Comparison of ENCODE assay signal across 17 mouse cellular contexts in the genomic region with DNA sequence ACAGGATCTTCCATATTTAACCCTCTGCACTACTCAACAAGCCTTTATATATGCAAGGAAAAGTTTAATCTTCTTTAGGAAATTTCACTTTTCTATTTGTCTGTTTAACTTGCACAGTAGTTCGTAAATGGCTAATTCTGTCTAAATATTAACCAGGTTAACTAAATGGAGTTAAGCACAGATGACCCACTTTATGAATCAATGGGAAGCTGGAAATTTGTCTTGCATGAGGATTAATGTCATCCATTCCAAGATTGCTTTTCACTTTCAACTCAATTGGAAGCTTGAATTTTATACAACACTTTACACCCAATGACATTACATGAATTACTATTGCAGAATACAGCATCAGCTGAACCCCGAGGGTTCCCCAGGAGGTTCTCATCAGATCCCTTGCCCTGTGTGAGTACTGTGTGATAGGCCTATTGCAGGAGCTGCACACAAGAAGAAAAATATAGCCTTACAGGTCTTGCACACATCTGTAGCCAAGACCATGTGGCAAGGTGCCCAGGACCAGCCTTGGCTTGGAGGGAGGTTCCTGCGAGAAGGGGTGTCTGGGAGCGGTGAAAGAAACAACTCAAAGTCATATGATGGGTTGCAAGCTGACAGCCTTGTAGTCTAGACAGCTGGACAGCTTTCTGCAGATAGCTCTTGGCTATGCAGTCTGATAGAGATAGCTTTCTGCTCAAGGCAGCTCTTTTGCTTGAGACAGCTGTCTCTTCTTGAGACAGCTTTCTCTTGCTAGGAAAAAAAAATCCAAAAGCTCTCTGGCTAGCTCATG. TPM values are rescaled to one million over a fixed set of nuclear protein-coding genes. Genes with fewer than 3 reads are reported as not detected.
DNase-seq lines count a peak whose midpoint lies in the region; ATAC-seq lines count a peak whose summit lies in the region.
"Had no signal": no experiment of that assay in that cellular context is flagged by ENCODE, and none has a peak within 500 bp of the region (broad histone marks: within the 10 kb centered on the region; RNA-seq: fewer than 3 reads in every experiment).

No protein-coding gene starts in this region.

- H3K4me2 ChIP-seq in midbrain, embryonic 11.5 days, result no peak overlapping the region

- H3K27me3 ChIP-seq in midbrain, embryonic 11.5 days (ENCODE audit: control insufficient read depth, insufficient read depth, low read length), result no peaks in the 10 kb centered on the region

- DNase-seq in kidney, postnatal 4 days, result peak; percentile 21 to 29
- no peak for DNase-seq in kidney, adult 8-10 months
- DNase-seq in adrenal gland, postnatal 14 days, result peak; percentile 55
- DNase-seq in heart, adult 9 months (ENCODE audit: low spot score in 2 of 2), result peak; percentile 20 to 34
- peak; percentile 12 for DNase-seq in lung, postnatal 36 days
- DNase-seq in midbrain, embryonic 11.5 days (ENCODE audit: low spot score, missing footprints), result no peak
- DNase-seq in thymus, postnatal 25 days, result no peak
- DNase-seq: kidney, adult 11 months; thymus, postnatal 14 days had no signal

- no peaks in the 10 kb centered on the region for H3K4me1 ChIP-seq in midbrain, embryonic 11.5 days (ENCODE audit: control insufficient read depth, insufficient read depth, low read length)
- H3K4me1 ChIP-seq: forebrain, embryonic 10.5 days had no signal

- H3K9ac ChIP-seq in midbrain, embryonic 11.5 days (ENCODE audit: low read length), result no peak overlapping the region

- WGBS in midbrain, embryonic 11.5 days, result 91% methylated on average over 4 of the region's 4 CpGs

- no peaks in the 10 kb centered on the region for H3K36me3 ChIP-seq in midbrain, embryonic 11.5 days (ENCODE audit: control insufficient read depth, insufficient read depth, low read length)
- H3K36me3 ChIP-seq: forebrain, embryonic 10.5 days had no signal

- ATAC-seq in midbrain, embryonic 11.5 days (ENCODE audit: low FRiP score), result no peak

- H3K4me3 ChIP-seq in midbrain, embryonic 11.5 days (ENCODE audit: low read depth, low read length), result no peak overlapping the region
- H3K4me3 ChIP-seq: forebrain, embryonic 10.5 days; left cerebral cortex, adult 2 months had no signal

- H3K27ac ChIP-seq in midbrain, embryonic 11.5 days (ENCODE audit: low read depth, low read length), result no peak overlapping the region
- H3K27ac ChIP-seq: forebrain, embryonic 10.5 days; left cerebral cortex, adult 2 months had no signal

- H3K9me3 ChIP-seq in midbrain, embryonic 11.5 days (ENCODE audit: control insufficient read depth, low read length), result no peaks in the 10 kb centered on the region

RNA-seq across cellular contexts. Expression of a gene that starts 6.0 kb away (rescaled TPM):
- total RNA-seq in adrenal gland, postnatal 14 days (2021), result 0.79 and 10.8 TPM in 2 replicates
- not detected in 2 replicates for polyA plus RNA-seq in midbrain, embryonic 11.5 days (2014; fragmentation: Nextera tagmentation; extraction: Ambion mirVana)
- total RNA-seq: left cerebral cortex, adult 2 months; megakaryocyte, adult 5-6 weeks; MEL had no signal
- polyA plus RNA-seq: brain, embryonic 14.5 days; cortical plate, adult 2 months; forebrain, embryonic 10.5 days; heart, embryonic 14.5 days; neural tube, embryonic 11.5 days had no signal

RNA-seq across cellular contexts. Expression of a gene that starts 26.9 kb away (rescaled TPM):
- 0.45 and 9.4 TPM in 2 replicates for total RNA-seq in adrenal gland, postnatal 14 days (2021)
- polyA plus RNA-seq in midbrain, embryonic 11.5 days (2014; fragmentation: Nextera tagmentation; extraction: Ambion mirVana), result 0.03 TPM in 1 of 2 replicates, not detected in the other
- total RNA-seq: left cerebral cortex, adult 2 months; MEL had no signal
- polyA plus RNA-seq: heart, embryonic 14.5 days; neural tube, embryonic 11.5 days had no signal

RNA-seq across cellular contexts. Expression of a gene that starts 40.5 kb away (rescaled TPM):
- 0.23 and 6.5 TPM in 2 replicates for total RNA-seq in adrenal gland, postnatal 14 days (2021)
- 0.08 TPM in 1 of 2 replicates, not detected in the other for polyA plus RNA-seq in midbrain, embryonic 11.5 days (2014; fragmentation: Nextera tagmentation; extraction: Ambion mirVana)
- total RNA-seq: left cerebral cortex, adult 2 months; megakaryocyte, adult 5-6 weeks; MEL had no signal
- polyA plus RNA-seq: brain, embryonic 14.5 days; cortical plate, adult 2 months; forebrain, embryonic 10.5 days; heart, embryonic 14.5 days; neural tube, embryonic 11.5 days had no signal

Comparison
In these comparisons a context has a peak if more than half of its experiments do, and no peak if none do; other contexts are left out.
1. DNase-seq: peak in kidney, postnatal 4 days (2 of 2), adrenal gland, postnatal 14 days (single experiment), heart, adult 9 months (2 of 2) and lung, postnatal 36 days (single experiment); none in kidney, adult 8-10 months (0 of 2), midbrain, embryonic 11.5 days (single experiment) and thymus, postnatal 25 days (single experiment).